Mouse (Mus musculus) c-Kit-positive CD71-negative TER-119-negative erythroid progenitor cells, embryonic 14.5 days (primary cell): ENCODE measurements around the gene Obsl1.

Source experiments
- DNase-seq: peaks from one replicate; pipeline ENCODE4 v3.0.0-alpha.2; 2013; ENCODE audit warnings: low read depth

The Obsl1 gene

GRCm38 (mm10) chr1:75518427-75518826, 12.2 kb upstream of the Obsl1 start:
- no peak for DNase-seq

GRCm38 (mm10) chr1:75517984-75518383, 11.7 kb upstream of the Obsl1 start:
- no peak for DNase-seq

- DNase-seq: no peak
Measured at GRCm38 (mm10) chr1:75516703-75517380, 10.6 kb upstream of the Obsl1 start.

DNA sequence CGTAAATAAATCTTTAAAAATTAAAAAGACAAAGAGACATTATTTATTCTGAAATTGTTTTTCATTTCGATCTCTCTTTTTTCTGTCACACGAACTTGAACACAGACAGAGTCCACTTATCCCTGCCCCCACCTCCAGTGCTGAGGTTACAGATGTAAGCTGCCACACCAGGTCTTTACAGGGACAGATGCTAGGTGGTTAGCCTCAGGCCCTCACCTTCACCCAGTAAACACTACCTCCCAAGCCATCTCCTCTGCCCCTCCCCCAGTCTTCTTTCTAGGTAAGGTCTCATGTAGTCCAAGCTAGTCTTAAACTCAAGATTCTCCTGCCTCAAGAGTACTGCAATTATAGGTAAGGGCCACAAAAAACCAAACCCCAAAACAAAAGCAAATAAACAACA, 6.3 kb upstream of the Obsl1 start:
- DNase-seq: no peak

DNA sequence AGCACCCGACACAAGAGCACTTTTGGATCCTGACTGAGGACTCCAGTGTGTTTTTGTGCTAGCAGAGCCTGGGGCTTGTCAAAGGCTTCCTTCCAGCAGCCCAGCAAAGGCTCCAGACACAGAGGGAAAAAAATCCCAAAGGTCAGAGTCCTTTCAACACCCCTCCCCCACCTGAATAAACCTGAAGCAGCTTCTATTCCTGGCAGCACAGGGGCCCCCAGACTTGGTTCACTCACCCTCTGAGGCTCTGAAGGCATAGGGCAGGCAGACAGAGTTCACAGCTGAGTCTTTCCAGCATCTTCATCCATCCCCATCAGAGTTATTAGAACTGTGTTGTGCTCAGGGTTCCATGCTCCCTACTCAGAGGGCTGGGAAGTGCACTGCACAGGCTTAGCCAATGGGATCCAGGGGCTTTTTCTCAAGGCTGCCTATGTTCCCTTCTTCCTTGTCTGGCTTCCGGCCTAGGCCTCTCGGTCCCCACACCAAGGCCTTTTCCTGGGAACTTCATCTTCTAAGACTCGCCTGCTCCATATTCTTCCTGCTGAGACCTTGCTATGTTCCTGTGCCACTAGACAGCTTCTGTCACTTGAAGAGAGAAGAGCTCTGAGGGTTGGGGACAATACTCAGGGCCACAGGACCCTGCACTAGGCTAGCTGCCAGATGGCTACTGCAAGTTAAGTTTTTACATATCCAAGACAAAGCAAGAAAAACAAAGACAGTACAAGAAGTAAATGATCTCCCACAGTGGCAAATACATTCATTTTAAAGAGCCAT, 5.4 kb upstream of the Obsl1 start:
- no peak for DNase-seq

DNA sequence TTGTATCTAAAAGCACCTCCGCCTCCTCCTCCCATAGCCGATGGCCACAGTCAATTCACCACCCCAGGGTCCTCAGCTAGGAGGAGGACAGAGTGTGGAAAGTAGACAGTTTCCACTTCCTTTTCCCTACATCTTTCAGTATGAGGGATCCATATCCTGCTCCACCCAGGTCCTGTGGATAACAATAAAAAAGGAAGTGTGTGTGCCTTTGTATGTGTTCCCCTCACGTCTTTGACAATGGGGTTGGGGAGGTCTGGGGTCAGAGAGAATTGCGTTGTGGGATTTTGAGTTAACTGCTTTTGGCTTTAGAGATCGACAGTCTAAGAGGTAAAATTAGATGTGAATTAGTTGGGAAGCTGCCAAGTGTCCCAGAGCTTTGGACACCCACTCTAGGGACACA, 3.9 kb upstream of the Obsl1 start:
- no peak for DNase-seq

GRCm38 (mm10) chr1:75509586-75509985, 3.3 kb upstream of the Obsl1 start:
- DNase-seq: no peak

DNA sequence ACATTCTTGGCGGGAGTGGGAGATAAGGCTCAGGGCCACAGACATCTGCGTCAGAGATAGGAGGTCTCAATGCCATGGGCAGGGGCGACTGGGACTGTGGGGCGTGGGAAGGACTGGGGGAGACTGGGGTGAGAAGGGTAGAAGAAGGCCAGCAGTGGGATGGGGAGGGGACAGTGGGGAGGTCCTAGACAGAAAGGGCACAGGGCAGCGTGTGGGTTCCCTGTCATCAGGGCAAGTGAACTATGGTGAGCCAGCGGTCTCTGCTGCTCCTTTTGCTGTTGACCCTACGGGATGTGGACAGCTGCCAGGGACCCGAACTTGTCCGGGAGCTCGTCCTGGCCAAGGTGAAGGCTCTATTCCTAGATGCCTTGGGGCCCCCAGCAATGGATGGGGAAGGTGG, 754 bp upstream of the Obsl1 start, which contains the start of gene Inha:
Gene Inha, plus strand, starts transcription at position 72 of the 400 bp plus-strand sequence.
- no peak for DNase-seq

DNA sequence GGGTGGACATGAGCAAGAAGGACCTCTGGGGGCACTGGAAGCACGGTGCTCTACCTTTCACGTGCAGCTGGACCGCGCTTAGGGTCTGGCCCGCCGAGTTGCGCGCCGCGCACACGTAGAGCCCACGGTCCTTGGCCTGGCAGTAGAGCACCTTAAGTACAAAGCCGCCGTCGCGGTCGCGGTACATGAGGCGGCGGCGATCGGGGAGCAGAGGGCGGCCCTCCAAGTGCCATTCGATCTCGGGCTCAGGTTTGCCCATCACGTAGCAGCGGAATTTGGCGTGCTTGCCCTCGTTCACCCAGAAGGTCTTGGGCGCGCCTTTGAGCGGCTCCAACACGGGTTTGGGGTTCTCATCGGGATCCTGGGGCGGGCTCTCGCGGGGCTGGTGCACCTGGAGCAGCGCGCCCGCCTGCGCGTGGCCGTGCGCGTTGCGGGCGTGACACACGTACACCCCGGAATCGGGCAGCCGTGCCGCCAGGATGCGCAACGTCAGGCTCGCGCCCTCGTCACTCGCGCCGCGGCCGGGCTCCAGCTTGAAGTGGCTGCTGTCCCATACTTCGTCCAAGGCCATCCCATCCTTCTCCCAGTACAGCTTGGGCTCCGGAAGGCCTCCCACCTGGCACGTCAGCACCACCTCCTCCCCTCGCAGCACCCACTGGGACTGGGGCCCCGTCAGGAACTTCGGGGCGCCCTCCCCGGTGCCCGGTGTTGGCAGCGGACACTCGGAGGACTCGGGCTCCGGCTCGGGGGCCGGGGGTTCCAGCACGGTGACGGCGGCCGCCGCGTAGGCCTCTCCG, 895 bp downstream of the Obsl1 start:
- DNase-seq: no peak

- no peak for DNase-seq
Measured at GRCm38 (mm10) chr1:75504256-75505045, 1.8 kb downstream of the Obsl1 start.

GRCm38 (mm10) chr1:75503651-75503980, 2.6 kb downstream of the Obsl1 start:
- DNase-seq: no peak

- DNase-seq: no peak
Measured at GRCm38 (mm10) chr1:75502945-75503650, 3.2 kb downstream of the Obsl1 start.

GRCm38 (mm10) chr1:75501905-75502304, 4.3 kb downstream of the Obsl1 start:
- no peak for DNase-seq

GRCm38 (mm10) chr1:75499441-75499840, 6.8 kb downstream of the Obsl1 start:
- DNase-seq: no peak

DNA sequence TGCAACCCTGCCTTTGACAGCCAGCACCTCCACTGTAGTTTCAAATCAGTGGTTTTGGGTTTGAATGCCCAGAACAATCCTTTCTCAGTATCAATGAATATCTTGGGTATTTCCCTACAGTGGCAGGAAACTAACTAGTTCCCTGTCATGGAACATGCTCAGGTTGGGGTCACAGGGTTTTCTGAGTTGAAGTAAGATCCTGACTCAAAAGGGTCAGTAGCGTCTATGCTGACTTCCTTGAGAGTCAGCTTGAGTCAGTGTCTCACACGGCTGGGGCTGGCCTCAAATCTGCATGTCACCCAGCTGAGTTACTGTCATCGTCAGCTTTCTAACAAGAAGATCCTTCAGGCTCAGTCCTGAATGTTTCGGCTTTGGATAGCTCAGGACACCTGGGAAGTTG, 7.4 kb downstream of the Obsl1 start:
- no peak for DNase-seq

- no peak for DNase-seq
Measured at GRCm38 (mm10) chr1:75494878-75495548, 11.2 kb downstream of the Obsl1 start.

GRCm38 (mm10) chr1:75492579-75493170, 13.6 kb downstream of the Obsl1 start:
- DNase-seq: no peak

DNA sequence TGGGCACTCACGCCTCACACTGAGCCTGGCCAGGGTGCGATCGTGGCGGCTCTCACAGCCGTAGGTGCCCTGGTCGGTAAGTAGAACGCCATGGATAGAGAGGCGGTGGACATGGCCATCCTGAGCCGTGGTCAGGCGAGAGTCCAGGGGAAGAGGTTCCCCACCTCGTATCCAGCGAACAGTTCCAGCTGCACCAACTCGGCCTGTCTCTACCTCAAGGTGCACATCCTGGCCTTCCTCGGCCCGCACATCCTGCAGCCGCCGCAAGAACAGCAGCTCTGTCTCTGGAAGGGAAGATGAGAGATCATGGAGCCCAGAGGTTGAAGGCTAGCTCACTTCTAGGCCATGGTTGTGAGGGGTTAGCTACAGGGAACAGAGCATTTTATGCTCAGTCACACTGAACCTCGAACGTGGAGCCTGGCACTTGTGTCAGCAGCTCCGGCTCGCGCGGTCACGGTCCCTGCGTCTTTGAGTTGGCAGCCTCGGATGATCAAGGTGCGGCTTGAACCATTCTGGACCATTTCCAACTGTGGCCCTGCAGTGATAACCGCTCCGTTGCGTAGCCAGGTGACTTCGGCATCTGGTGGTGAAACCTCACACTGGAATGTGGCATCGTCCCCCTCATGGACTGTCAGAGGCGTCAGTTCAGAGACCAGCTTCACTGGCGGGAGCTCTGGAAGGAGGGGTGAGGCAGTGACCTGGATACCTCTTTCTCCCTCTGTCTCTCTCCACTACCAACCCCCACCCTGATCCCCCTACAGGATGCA, 15.3 kb downstream of the Obsl1 start:
- no peak for DNase-seq

- DNase-seq: no peak
Measured at GRCm38 (mm10) chr1:75487405-75488161, 18.7 kb downstream of the Obsl1 start.
